Mouse (Mus musculus) neural tube, embryonic 13.5 days (tissue): Measurements from ENCODE around the gene Igfbp2. TPM values are rescaled to one million over a fixed set of nuclear protein-coding genes. Genes with fewer than 3 reads are reported as not detected.

ENCODE experiments used
- ATAC-seq: fragments of 200-750 bp; cut with Nextera tagmentation; 2 replicates; pipeline ENCODE4 v1.8.0; 2017; ENCODE audit warnings: low read depth, mild to moderate bottlenecking, moderate TSS enrichment, moderate library complexity
- H3K27ac ChIP-seq: fragments of 300-500 bp; sonication (generic); replicated peaks from 2 replicates; pipeline ENCODE4 v1.5.1; 2015; ENCODE audit warnings: moderate library complexity, mild to moderate bottlenecking, inconsistent platforms
- H3K27me3 ChIP-seq: fragments of 300-500 bp; sonication (generic); 2 replicates; pipeline ENCODE4 v1.6.1; 2015; ENCODE audit warnings: mild to moderate bottlenecking, inconsistent platforms
- H3K36me3 ChIP-seq: fragments of 300-500 bp; sonication (generic); 2 replicates; pipeline ENCODE4 v1.6.1; 2015; ENCODE audit warnings: mild to moderate bottlenecking, inconsistent platforms
- H3K4me1 ChIP-seq: fragments of 300-500 bp; sonication (generic); replicated peaks from 2 replicates; pipeline ENCODE4 v1.6.1; 2015; ENCODE audit warnings: inconsistent platforms
- H3K4me2 ChIP-seq: fragments of 300-500 bp; sonication (generic); 2 replicates; pipeline ENCODE4 v1.6.1; 2015; ENCODE audit warnings: inconsistent platforms, mild to moderate bottlenecking, moderate library complexity
- H3K4me3 ChIP-seq: fragments of 300-500 bp; sonication (generic); 2 replicates; pipeline ENCODE4 v1.5.1; 2015; ENCODE audit warnings: mild to moderate bottlenecking, inconsistent platforms
- H3K9ac ChIP-seq: fragments of 300-500 bp; sonication (generic); 2 replicates; pipeline ENCODE4 v1.6.1; 2015; ENCODE audit warnings: moderate library complexity, mild to moderate bottlenecking, inconsistent platforms
- H3K9me3 ChIP-seq: fragments of 300-500 bp; sonication (generic); 2 replicates; pipeline ENCODE4 v1.6.1; 2016; ENCODE audit warnings: inconsistent platforms
- WGBS: fragments of 180-500 bp; shearing (Covaris S2); methylation state at CpG from one replicate; pipeline ENCODE4 v1.1.7; 2015; 5-methylcytosine and 5-hydroxymethylcytosine counted together
- polyA plus RNA-seq: library from polyadenylated mRNA; unstranded; fragments of >200 nt; fragmentation: Nextera tagmentation; extraction: Ambion mirVana; gene quantifications from 2 replicates; pipeline ENCODE4 v1.2.1, GENCODE M21; 2015

Gene Igfbp2
- polyA plus RNA-seq, 1 experiment from 2014 or later = 391 TPM

- ATAC-seq = no peak
- H3K27me3 ChIP-seq = peaks cover 12% of the 10 kb centered on the region
- no peak overlapping the region for H3K9ac ChIP-seq
- peaks cover 4% of the 10 kb centered on the region for H3K36me3 ChIP-seq
- WGBS = 72% methylated on average over 10 of the region's 10 CpGs
- no peaks in the 10 kb centered on the region for H3K9me3 ChIP-seq
- no peak overlapping the region for H3K4me3 ChIP-seq
- peak overlapping the region; percentile 85 for H3K4me2 ChIP-seq
- H3K4me1 ChIP-seq = peaks cover 84% of the 10 kb centered on the region
- 0 out of 2 replicates have a peak overlapping the region, but pooled peaks have one; percentile 0 for H3K27ac ChIP-seq
Observed at GRCm38 (mm10) chr1:72868429-72869215, 44.3 kb downstream of the Igfbp2 start.

DNA sequence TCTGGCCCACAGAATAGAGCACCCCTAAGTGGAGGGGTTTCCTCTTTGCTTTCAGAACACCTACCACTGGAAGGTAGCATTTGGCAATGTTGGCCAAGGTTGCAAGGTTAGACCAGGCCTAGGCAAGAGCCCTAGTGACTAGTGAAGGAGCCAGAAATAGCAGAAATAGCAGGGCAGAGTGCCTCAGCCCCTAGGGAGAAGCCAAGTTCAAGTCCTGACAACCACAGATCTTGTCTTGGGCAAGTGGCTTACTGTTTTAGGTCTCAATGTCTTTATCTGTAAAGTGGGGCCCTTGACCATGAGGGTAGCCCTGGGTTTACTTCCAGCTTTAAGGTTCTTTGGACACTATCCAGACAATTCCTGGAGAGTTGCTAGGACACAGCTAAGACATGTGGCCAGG, 45.0 kb downstream of the Igfbp2 start:
- Histone ChIP-seq H3K27me3 (peaks cover 19% of the 10 kb centered on the region), H3K27ac (no peak overlapping the region), H3K4me2 (peak overlapping the region; percentile 85), H3K9ac (no peak overlapping the region), H3K4me1 (peaks cover 90% of the 10 kb centered on the region), H3K4me3 (peak overlapping the region; percentile 55; the same call in 1 of the 2 replicates), H3K36me3 (peaks cover 2% of the 10 kb centered on the region; the same call in 1 of the 2 replicates), H3K9me3 (no peaks in the 10 kb centered on the region)
- no peak for ATAC-seq

DNA sequence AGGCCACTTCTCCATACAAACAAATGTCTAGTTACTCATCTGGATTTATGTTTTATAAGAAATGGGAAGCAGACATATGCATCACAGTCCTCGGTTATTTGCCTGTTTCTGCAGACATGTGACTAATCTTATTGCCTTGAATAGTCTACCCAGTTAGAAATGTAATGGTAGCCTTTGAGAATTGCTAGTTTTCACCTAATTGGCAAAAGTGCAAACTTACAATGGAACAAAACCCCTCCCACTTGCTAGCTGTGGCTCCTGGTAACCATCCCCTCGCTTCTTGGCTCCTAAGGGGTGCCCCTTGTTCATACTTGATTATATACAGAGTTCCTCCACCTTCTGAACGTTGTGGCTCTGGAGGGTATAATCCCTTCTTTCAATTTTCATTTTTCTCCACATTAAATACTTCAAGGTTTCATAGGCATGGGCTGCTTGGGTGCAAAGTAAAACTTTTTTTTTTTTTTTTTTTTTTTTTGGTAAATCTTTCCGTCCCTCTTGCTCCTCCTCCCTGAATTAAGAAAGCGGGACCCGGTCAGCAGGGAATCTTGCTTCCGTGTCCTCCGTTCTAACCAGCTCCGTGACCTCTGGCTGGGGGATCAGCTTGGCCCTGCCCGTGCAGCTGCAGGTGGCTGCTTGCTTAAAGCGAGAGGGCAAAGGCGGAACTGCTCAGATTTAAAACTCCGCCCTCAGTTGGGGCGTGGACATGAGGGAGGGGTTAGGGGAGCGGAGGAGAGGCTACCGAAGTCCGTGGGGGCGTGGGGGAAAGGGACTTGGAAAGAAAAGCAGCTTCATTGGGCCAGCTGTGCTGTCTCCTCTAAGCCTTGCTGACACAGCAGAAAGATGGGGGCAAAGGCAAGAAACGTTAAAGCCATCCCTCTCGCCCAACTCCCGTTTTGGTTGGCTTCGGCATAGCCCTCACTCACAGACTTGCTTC, 45.6 kb downstream of the Igfbp2 start:
- Histone ChIP-seq H3K27me3 (peaks cover 25% of the 10 kb centered on the region), H3K4me1 (peaks cover 91% of the 10 kb centered on the region), H3K36me3 (no peaks in the 10 kb centered on the region), H3K27ac (peak overlapping the region; percentile 79), H3K4me2 (peak overlapping the region; percentile 85), H3K9me3 (no peaks in the 10 kb centered on the region), H3K4me3 (peak overlapping the region; percentile 55), H3K9ac (peak overlapping the region; percentile 74)
- WGBS = 4% methylated on average over 22 of the region's 22 CpGs
- ATAC-seq = no peak

- Histone ChIP-seq H3K4me2 (peak overlapping the region; percentile 85), H3K9me3 (no peaks in the 10 kb centered on the region), H3K36me3 (no peaks in the 10 kb centered on the region), H3K27me3 (peaks cover 33% of the 10 kb centered on the region), H3K4me1 (peaks cover 91% of the 10 kb centered on the region), H3K9ac (peak overlapping the region; percentile 74), H3K27ac (peak overlapping the region; percentile 79), H3K4me3 (peak overlapping the region; percentile 55)
- 1% methylated on average over 20 of the region's 20 CpGs for WGBS
- peak; percentile 24; the same call in 1 of the 2 replicates for ATAC-seq
Observed at GRCm38 (mm10) chr1:72870615-72871336, 46.5 kb downstream of the Igfbp2 start.

DNA sequence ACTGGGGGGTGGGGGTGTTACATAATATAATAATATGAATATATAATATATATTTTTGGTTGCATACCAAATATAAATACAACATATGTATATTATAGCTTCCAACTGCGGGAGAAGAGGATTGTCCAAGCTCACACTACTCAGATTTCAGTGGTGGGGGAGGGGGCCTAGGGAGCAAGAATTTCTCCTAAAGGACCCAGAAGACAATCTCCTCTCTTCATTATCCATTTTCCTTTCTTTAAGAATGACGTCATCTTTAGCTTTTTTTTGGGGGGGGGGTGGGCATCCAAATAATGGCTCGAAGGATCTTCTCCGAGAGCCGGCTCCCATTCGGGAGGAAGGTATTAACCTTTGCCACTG, 47.0 kb downstream of the Igfbp2 start:
- peaks cover 91% of the 10 kb centered on the region for H3K4me1 ChIP-seq
- no peak for ATAC-seq

GRCm38 (mm10) chr1:72871697-72872411, 47.6 kb downstream of the Igfbp2 start:
- no peaks in the 10 kb centered on the region for H3K9me3 ChIP-seq
- peak; percentile 12; the same call in 1 of the 2 replicates for ATAC-seq
- H3K36me3 ChIP-seq = no peaks in the 10 kb centered on the region
- peak overlapping the region; percentile 55 for H3K4me3 ChIP-seq
- H3K4me1 ChIP-seq = peaks cover 87% of the 10 kb centered on the region
- under 1% methylated on average over 34 of the region's 34 CpGs for WGBS
- peak overlapping the region; percentile 79 for H3K27ac ChIP-seq
- H3K9ac ChIP-seq = peak overlapping the region; percentile 74
- peak overlapping the region; percentile 85 for H3K4me2 ChIP-seq
- H3K27me3 ChIP-seq = peaks cover 39% of the 10 kb centered on the region

More for the DNA sequence above, 47.0 kb downstream of the Igfbp2 start:
- peak overlapping the region; percentile 55 for H3K4me3 ChIP-seq
- H3K27ac ChIP-seq = peak overlapping the region; percentile 79
- 0% methylated on average over 6 of the region's 6 CpGs for WGBS
- H3K27me3 ChIP-seq = peaks cover 35% of the 10 kb centered on the region
- H3K9ac ChIP-seq = peak overlapping the region; percentile 74
- H3K4me2 ChIP-seq = peak overlapping the region; percentile 85
- no peaks in the 10 kb centered on the region for H3K9me3 ChIP-seq
- no peaks in the 10 kb centered on the region for H3K36me3 ChIP-seq

DNA sequence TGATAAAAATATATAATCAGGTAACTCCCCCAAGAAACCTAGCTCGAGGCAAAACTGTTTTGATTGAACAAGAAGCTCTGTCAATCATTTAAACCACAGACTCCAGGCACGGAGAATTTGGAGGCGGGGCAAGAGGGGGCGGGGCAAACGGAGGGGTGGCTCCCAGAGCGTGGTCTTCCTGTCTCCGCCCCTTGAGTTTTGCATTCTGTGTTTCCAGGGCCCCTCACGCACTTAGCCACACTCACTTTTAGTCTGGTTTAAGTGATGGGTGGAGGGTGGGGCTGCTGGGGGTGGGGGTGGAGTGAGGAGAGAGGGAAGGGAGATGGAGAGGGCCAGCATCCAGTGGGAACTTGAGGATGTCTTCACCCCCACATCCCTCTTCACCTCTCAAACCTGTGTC, 48.2 kb downstream of the Igfbp2 start:
- WGBS = 0% methylated on average over 8 of the region's 8 CpGs
- H3K9me3 ChIP-seq = no peaks in the 10 kb centered on the region

GRCm38 (mm10) chr1:72873078-72873477, 48.8 kb downstream of the Igfbp2 start:
- H3K4me2 ChIP-seq = peak overlapping the region; percentile 85
- peak overlapping the region; percentile 86 for H3K27ac ChIP-seq
- no peaks in the 10 kb centered on the region for H3K36me3 ChIP-seq
- H3K27me3 ChIP-seq = peaks cover 46% of the 10 kb centered on the region
- H3K9ac ChIP-seq = peak overlapping the region; percentile 82
- peak overlapping the region; percentile 55 for H3K4me3 ChIP-seq
- no peaks in the 10 kb centered on the region for H3K9me3 ChIP-seq
- peaks cover 80% of the 10 kb centered on the region for H3K4me1 ChIP-seq
- no peak for ATAC-seq
- under 1% methylated on average over 16 of the region's 16 CpGs for WGBS

More for the DNA sequence above, 48.2 kb downstream of the Igfbp2 start:
- Histone ChIP-seq H3K36me3 (no peaks in the 10 kb centered on the region), H3K27me3 (peaks cover 44% of the 10 kb centered on the region), H3K27ac (peak overlapping the region; percentile 86), H3K4me3 (peak overlapping the region; percentile 55), H3K9ac (peak overlapping the region; percentile 82), H3K4me1 (peaks cover 80% of the 10 kb centered on the region), H3K4me2 (peak overlapping the region; percentile 85)
- peak; percentile 44 for ATAC-seq

DNA sequence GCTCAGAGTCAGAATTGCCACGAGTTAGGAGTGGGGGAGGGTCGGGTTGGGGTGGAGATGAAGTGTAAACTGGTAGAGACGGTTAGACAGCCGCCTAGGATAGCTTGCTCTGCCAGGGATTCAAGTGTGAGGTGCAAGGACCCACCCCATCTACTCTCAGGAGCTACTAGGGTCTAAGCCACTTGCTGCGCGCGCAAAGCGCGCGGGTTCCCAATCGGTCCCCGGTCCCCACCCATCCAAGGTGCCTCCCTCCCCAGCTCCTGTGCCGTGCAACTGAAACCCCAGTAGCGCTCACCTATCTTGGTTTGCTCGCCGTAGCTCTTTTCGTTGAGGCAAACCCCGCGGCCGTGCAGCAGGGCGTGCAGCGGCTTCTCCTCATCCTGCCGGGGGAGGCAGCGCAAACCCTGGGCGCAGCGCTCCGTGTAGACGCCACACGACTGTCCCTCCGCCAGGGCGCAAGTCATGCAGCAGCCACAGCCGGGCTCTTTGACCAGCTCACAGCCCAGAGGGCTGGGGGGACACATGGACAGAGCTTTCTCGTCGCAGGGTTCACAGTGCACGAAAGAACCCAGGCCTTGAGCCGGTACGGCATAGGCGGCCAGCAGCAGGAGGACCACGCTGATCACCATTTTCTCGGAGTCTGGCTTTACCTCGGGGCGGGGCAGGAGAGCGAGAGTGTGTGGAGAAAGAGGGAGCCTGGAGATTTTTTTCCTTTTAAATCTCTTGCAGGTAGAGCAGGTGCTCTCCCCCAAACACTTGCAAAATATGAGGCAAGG, 49.4 kb downstream of the Igfbp2 start:
- peak overlapping the region; percentile 85 for H3K4me2 ChIP-seq
- no peak for ATAC-seq
- H3K4me3 ChIP-seq = peak overlapping the region; percentile 55
- H3K9me3 ChIP-seq = no peaks in the 10 kb centered on the region
- peaks cover 46% of the 10 kb centered on the region for H3K27me3 ChIP-seq
- H3K36me3 ChIP-seq = no peaks in the 10 kb centered on the region
- H3K9ac ChIP-seq = peak overlapping the region; percentile 82
- under 1% methylated on average over 43 of the region's 43 CpGs for WGBS
- peak overlapping the region; percentile 86 for H3K27ac ChIP-seq
- peaks cover 82% of the 10 kb centered on the region for H3K4me1 ChIP-seq

GRCm38 (mm10) chr1:72874287-72875211, 50.2 kb downstream of the Igfbp2 start, which contains the start of gene Igfbp5:
Gene Igfbp5 (minus strand): TSS chr1:72874884.
- WGBS = under 1% methylated on average over 38 of the region's 38 CpGs
- Histone ChIP-seq H3K27me3 (peaks cover 46% of the 10 kb centered on the region), H3K4me1 (peaks cover 78% of the 10 kb centered on the region), H3K4me3 (peak within 1 kb of the TSS; percentile 55), H3K9me3 (no peaks in the 10 kb centered on the region), H3K9ac (peak within 1 kb of the TSS; percentile 82), H3K27ac (peak within 1 kb of the TSS; percentile 86), H3K36me3 (no peaks in the 10 kb centered on the region), H3K4me2 (peak within 1 kb of the TSS; percentile 85)
- ATAC-seq = peak; percentile 58
